Mouse (Mus musculus): Measurements from ENCODE around the gene Dip2a. TPM values are rescaled to one million over a fixed set of nuclear protein-coding genes. Genes with fewer than 3 reads are reported as not detected.

The Dip2a gene
- polyA plus RNA-seq, 1 experiment from 2014 or later, result 16.1 TPM

GRCm38 (mm10) chr10:76257231-76257630 is 87.9 kb downstream of the Dip2a start:
- no peak overlapping the region for H3K27ac ChIP-seq
- 94% methylated on average over 7 of the region's 7 CpGs for WGBS
- no peak overlapping the region for H3K4me2 ChIP-seq (replicated peaks)
- no peaks in the 10 kb centered on the region for H3K9me3 ChIP-seq (replicated peaks)
- no peaks in the 10 kb centered on the region for H3K27me3 ChIP-seq
- ATAC-seq (ENCODE audit: low FRiP score), result no peak
- peaks cover 4% of the 10 kb centered on the region; the same call in 1 of the 2 replicates for H3K36me3 ChIP-seq
- no peak overlapping the region for H3K9ac ChIP-seq
- no peak overlapping the region for H3K4me3 ChIP-seq
- peaks cover 13% of the 10 kb centered on the region; the same call in 1 of the 2 replicates for H3K4me1 ChIP-seq

DNA sequence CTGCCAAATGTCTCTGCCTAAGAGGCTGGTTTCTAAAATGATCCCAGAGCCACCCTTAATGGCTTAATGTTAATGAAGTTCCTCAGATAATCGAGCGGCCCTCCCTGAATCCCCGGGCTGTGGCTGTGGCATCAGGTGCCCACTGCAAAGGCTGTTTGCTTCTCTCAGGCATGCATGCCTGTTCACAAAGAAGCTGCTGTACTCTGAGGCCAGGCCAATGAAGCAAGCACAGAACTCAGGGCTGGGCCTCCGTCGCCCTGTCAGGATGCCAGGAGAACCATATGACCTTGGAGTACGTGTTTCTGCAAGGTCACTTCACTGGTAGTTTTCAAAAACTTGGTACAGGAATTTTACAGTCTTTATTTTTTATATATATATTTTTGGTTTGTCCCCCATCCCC is 89.5 kb downstream of the Dip2a start:
- no peak for ATAC-seq (ENCODE audit: low FRiP score)
- no peak overlapping the region for H3K27ac ChIP-seq
- H3K27me3 ChIP-seq, result no peaks in the 10 kb centered on the region
- whole genome bisulfite sequencing, result 64% methylated on average over 6 of the region's 6 CpGs
- H3K4me2 ChIP-seq (replicated peaks), result no peak overlapping the region
- no peak overlapping the region for H3K9ac ChIP-seq
- no peaks in the 10 kb centered on the region for H3K9me3 ChIP-seq (replicated peaks)
- H3K36me3 ChIP-seq, result 0 out of 2 replicates have a peak, but pooled peaks cover 4% of the 10 kb centered on the region
- H3K4me3 ChIP-seq, result no peak overlapping the region
- H3K4me1 ChIP-seq, result peaks cover 13% of the 10 kb centered on the region; the same call in 1 of the 2 replicates

- no peak within 1 kb of the TSS for H3K9ac ChIP-seq
- no peaks in the 10 kb centered on the region for H3K36me3 ChIP-seq
- H3K4me3 ChIP-seq, result no peak within 1 kb of the TSS
- no peaks in the 10 kb centered on the region for H3K27me3 ChIP-seq
- ATAC-seq (ENCODE audit: low FRiP score), result no peak
- H3K27ac ChIP-seq, result no peak within 1 kb of the TSS
- no peak within 1 kb of the TSS for H3K4me2 ChIP-seq (replicated peaks)
- peaks cover 8% of the 10 kb centered on the region; the same call in 1 of the 2 replicates for H3K4me1 ChIP-seq
- 58% methylated on average over 4 of the region's 4 CpGs for WGBS
- H3K9me3 ChIP-seq (replicated peaks), result no peaks in the 10 kb centered on the region
Measured at GRCm38 (mm10) chr10:76253536-76253935, 91.6 kb downstream of the Dip2a start, which contains the start of gene S100b. Gene S100b (plus strand): TSS chr10:76253853.

- H3K9ac ChIP-seq, result no peak overlapping the region
- no peak overlapping the region for H3K4me3 ChIP-seq
- no peaks in the 10 kb centered on the region for H3K27me3 ChIP-seq
- no peaks in the 10 kb centered on the region for H3K36me3 ChIP-seq
- no peak overlapping the region for H3K27ac ChIP-seq
- H3K4me1 ChIP-seq, result peaks cover 9% of the 10 kb centered on the region
- no peak for ATAC-seq (ENCODE audit: low FRiP score)
- 91% methylated on average over 1 of the region's 1 CpGs for WGBS
- no peaks in the 10 kb centered on the region for H3K9me3 ChIP-seq (replicated peaks)
- H3K4me2 ChIP-seq (replicated peaks), result no peak overlapping the region
Measured at GRCm38 (mm10) chr10:76253079-76253478, 92.0 kb downstream of the Dip2a start.

DNA sequence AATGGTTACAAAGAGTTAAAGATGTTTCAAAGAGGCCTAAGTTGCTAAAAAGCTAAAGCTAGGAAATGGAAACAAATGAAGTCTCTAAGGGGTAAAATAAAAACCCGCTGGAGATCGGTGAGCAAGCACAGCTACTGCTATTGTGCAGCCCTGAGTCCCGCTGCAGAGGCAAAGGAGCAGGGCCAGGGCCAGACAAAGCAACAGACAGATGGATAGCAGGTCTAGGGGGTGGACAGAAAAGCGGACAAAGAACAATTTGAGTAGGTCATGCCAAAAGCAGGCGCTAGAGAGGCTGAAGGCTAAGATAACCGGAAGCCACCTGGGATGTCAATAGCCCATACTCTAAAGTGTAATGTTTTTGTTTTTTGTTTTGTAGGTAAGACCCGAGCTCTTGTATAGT is 94.2 kb downstream of the Dip2a start:
- H3K27ac ChIP-seq, result no peak overlapping the region
- H3K4me3 ChIP-seq, result no peak overlapping the region
- no peak for ATAC-seq (ENCODE audit: low FRiP score)
- no peak overlapping the region for H3K4me2 ChIP-seq (replicated peaks)
- H3K9ac ChIP-seq, result no peak overlapping the region
- H3K9me3 ChIP-seq (replicated peaks), result no peaks in the 10 kb centered on the region
- H3K4me1 ChIP-seq, result peaks cover 12% of the 10 kb centered on the region
- WGBS, result 57% methylated on average over 7 of the region's 7 CpGs
- no peaks in the 10 kb centered on the region for H3K36me3 ChIP-seq
- H3K27me3 ChIP-seq, result no peaks in the 10 kb centered on the region

DNA sequence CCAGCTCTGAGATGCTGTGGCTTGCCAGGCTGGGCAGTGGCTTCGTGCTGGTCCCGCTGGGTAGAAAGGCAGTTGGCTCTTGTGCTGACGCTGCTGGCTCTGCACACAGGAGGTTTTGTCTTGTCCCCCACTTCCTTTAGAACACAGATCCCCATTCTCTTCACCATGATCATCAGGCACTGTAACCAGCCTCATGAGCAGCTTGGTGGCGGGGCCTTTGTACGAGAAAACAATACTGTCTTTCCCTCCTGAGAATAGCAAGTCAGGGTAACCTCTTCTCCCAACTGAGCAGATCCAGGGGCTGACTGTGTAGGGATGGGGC is 96.5 kb downstream of the Dip2a start:
- Histone ChIP-seq H3K4me2 (replicated peaks) (no peak overlapping the region), H3K4me3 (no peak overlapping the region), H3K27ac (no peak overlapping the region), H3K9me3 (replicated peaks) (no peaks in the 10 kb centered on the region), H3K4me1 (peaks cover 8% of the 10 kb centered on the region), H3K27me3 (no peaks in the 10 kb centered on the region), H3K9ac (no peak overlapping the region), H3K36me3 (no peaks in the 10 kb centered on the region)
- WGBS, result 57% methylated on average over 5 of the region's 5 CpGs
- no peak for ATAC-seq (ENCODE audit: low FRiP score)

GRCm38 (mm10) chr10:76247960-76248646 is 97.0 kb downstream of the Dip2a start:
- no peaks in the 10 kb centered on the region for H3K36me3 ChIP-seq
- no peaks in the 10 kb centered on the region for H3K9me3 ChIP-seq (replicated peaks)
- H3K27me3 ChIP-seq, result no peaks in the 10 kb centered on the region
- no peak overlapping the region for H3K4me3 ChIP-seq
- H3K9ac ChIP-seq, result no peak overlapping the region
- H3K4me2 ChIP-seq (replicated peaks), result no peak overlapping the region
- ATAC-seq (ENCODE audit: low FRiP score), result no peak
- H3K27ac ChIP-seq, result peak overlapping the region; percentile 45; the same call in 1 of the 2 replicates
- WGBS, result 31% methylated on average over 21 of the region's 21 CpGs
- H3K4me1 ChIP-seq, result peaks cover 5% of the 10 kb centered on the region

DNA sequence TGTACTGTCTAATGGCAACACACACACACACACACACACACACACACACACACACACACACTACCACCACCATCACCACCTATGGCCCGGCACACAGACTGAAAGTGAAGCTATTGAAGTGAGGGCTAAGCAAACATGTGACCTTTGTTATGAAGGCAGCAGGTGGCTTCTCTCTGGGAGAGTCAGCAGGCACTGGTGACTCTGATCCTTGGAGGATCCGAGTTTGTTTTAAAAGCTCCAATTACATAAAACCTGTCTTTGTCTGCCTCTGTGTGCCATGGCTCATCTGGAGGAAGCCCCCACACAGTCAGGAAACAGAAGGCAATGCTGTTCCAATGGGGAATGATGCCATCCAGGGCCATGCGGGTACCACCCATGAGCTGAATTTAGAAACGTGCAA is 98.5 kb downstream of the Dip2a start:
- H3K36me3 ChIP-seq, result no peaks in the 10 kb centered on the region
- H3K9ac ChIP-seq, result no peak overlapping the region
- ATAC-seq (ENCODE audit: low FRiP score), result no peak
- no peak overlapping the region for H3K27ac ChIP-seq
- no peaks in the 10 kb centered on the region for H3K27me3 ChIP-seq
- H3K9me3 ChIP-seq (replicated peaks), result no peaks in the 10 kb centered on the region
- H3K4me2 ChIP-seq (replicated peaks), result no peak overlapping the region
- H3K4me1 ChIP-seq, result peaks cover 4% of the 10 kb centered on the region
- WGBS, result 52% methylated on average over 4 of the region's 4 CpGs
- H3K4me3 ChIP-seq, result no peak overlapping the region

DNA sequence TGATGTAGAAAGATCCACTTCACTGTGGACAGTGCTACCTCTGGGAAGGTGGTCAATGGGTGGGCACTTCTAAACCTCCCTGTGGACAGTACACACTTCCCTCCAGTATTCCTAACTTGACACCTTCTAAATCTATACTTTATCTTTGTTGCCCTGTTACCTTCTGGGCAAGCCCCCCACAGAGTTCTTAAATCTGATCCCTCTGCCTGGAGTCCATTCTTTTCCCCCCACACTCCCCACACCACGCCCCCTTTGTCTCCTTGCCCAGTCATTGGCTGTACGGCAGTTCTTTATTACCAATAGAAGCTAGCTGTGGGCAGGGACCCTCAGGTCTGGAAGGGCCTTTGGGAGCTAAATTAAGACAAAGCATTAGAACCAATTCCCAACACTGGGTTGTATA is 100.0 kb downstream of the Dip2a start:
- Histone ChIP-seq H3K27me3 (no peaks in the 10 kb centered on the region), H3K36me3 (no peaks in the 10 kb centered on the region), H3K27ac (no peak overlapping the region), H3K9ac (no peak overlapping the region), H3K4me2 (replicated peaks) (no peak overlapping the region), H3K4me1 (peaks cover 6% of the 10 kb centered on the region), H3K9me3 (replicated peaks) (no peaks in the 10 kb centered on the region), H3K4me3 (no peak overlapping the region)
- 77% methylated on average over 2 of the region's 2 CpGs for WGBS
- no peak for ATAC-seq (ENCODE audit: low FRiP score)

DNA sequence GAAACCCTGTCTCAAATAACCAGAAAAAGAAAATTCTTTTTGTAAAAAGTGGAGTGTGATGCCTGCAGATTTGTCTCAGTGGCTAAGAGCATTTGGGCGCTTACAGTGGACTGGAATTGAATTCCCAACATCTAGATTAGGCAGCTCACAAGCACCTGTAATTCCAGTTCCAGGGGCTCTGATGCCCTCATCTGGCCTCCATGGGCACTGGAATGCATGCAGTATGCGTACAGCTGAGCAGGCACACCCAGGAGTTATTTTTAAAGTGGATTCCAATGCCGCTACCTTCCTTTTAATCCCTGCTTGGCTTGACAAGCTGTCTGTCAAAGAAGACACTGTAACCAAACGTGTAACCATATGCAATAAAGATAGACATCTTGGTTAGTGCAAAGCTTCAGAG is 105.7 kb downstream of the Dip2a start:
- Histone ChIP-seq H3K27ac (no peak overlapping the region), H3K9me3 (replicated peaks) (no peaks in the 10 kb centered on the region), H3K4me3 (no peak overlapping the region), H3K9ac (no peak overlapping the region), H3K4me1 (peaks cover 24% of the 10 kb centered on the region), H3K4me2 (replicated peaks) (no peak overlapping the region), H3K36me3 (peaks cover 5% of the 10 kb centered on the region), H3K27me3 (no peaks in the 10 kb centered on the region)
- ATAC-seq (ENCODE audit: low FRiP score), result no peak
- WGBS, result 72% methylated on average over 4 of the region's 4 CpGs

- Histone ChIP-seq H3K36me3 (peaks cover 5% of the 10 kb centered on the region), H3K4me2 (replicated peaks) (peak within 1 kb of the TSS; percentile 69), H3K27me3 (no peaks in the 10 kb centered on the region), H3K4me3 (peak within 1 kb of the TSS; percentile 63), H3K9me3 (replicated peaks) (no peaks in the 10 kb centered on the region), H3K9ac (peak within 1 kb of the TSS; percentile 77), H3K27ac (peak within 1 kb of the TSS; percentile 93), H3K4me1 (peaks cover 24% of the 10 kb centered on the region)
- 1% methylated on average over 45 of the region's 47 CpGs for WGBS
- ATAC-seq (ENCODE audit: low FRiP score), result peak; percentile 98
Measured at GRCm38 (mm10) chr10:76237341-76238225, 107.5 kb downstream of the Dip2a start, which contains the start of gene Prmt2. Gene Prmt2 (minus strand): TSS chr10:76237865.

DNA sequence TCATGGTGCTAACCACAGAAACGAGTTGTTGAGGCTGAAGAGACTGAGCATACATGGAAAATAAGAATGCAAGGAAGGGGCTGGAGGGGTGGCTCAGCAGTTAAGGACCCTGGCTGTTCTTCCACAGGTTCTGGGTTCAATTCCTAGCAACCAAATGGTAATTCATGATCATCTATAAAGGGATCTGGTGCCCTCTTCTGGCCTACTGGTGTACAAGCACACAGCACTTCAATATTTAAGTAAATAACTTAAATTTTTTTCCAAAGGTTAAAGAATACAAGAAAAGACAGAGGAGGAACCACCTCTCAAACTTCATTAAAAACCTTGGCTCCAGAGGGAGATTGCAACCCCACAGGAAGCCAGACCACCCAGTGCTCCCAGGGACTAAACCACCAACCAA is 115.5 kb downstream of the Dip2a start:
- H3K4me2 ChIP-seq (replicated peaks), result no peak overlapping the region
- 81% methylated on average over 1 of the region's 1 CpGs for WGBS

More for the DNA sequence above, 115.5 kb downstream of the Dip2a start:
- H3K4me1 ChIP-seq, result no peaks in the 10 kb centered on the region
- no peak overlapping the region for H3K4me3 ChIP-seq
- no peaks in the 10 kb centered on the region for H3K27me3 ChIP-seq
- no peaks in the 10 kb centered on the region for H3K9me3 ChIP-seq (replicated peaks)
- H3K27ac ChIP-seq, result no peak overlapping the region
- ATAC-seq (ENCODE audit: low FRiP score), result no peak
- H3K9ac ChIP-seq, result no peak overlapping the region
- peaks cover 13% of the 10 kb centered on the region for H3K36me3 ChIP-seq

Measured in hindbrain, embryonic 12.5 days (tissue).